Comparison of ENCODE assay signal across 17 mouse cellular contexts in the genomic region with DNA sequence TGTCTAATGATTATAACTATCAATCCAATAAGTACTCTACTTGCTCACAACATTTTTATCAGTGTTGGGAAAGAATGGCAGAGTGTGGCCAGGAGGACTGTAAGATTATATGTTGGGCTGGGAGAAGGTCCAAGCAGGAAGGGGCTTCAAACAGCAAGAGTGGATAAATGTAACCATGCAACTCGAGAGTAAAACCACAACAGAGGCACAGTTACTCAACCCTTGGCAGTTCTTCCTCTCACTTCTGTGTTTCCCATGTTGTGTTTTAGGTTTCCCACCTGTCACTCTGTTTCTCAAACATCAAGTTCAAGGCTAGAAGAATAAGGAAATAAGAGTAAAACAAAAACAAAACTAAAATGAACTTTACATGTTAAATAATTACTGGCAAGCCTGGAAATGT.
"Had no signal": no experiment of that assay in that cellular context is flagged by ENCODE, and none has a peak within 500 bp of the region (broad histone marks: within the 10 kb centered on the region; RNA-seq: fewer than 3 reads in every experiment).

No protein-coding gene starts in this region.

- ATAC-seq: hindbrain, embryonic 16.5 days; inflammation-experienced regulatory T-cells, adult 6 months; intestine, embryonic 15.5 days; intestine, postnatal 0 days had no signal

- DNase-seq: gastrocnemius, adult 2 months; gastrocnemius, postnatal 10 days; gastrocnemius, postnatal 25 days; heart, adult 11 months; heart, adult 2 months; heart, postnatal 14 days; heart, postnatal 36 days; kidney, adult 18-20 months; kidney, adult 8-10 months; kidney, postnatal 10 days; kidney, postnatal 25 days; kidney, postnatal 4 days; liver had no signal
